Mouse (Mus musculus) CH12.LX (cell line): ENCODE data around the gene Lrrtm4. TPM values are rescaled to one million over a fixed set of nuclear protein-coding genes. Genes with fewer than 3 reads are reported as not detected.

Experiments
- DNase-seq: peaks from one replicate; pipeline ENCODE4 v3.0.0-alpha.2; 2013; ENCODE audit errors: extremely low read depth
- H3K27ac ChIP-seq: 2 replicates; pipeline ENCODE4 v1.5.1; 2012; ENCODE audit warnings: low read depth, mild to moderate bottlenecking, control low read depth, moderate library complexity; ENCODE audit not compliant: insufficient read depth
- H3K27me3 ChIP-seq: replicated peaks from 2 replicates; pipeline ENCODE3; 2012; ENCODE audit warnings: inconsistent platforms
- H3K36me3 ChIP-seq, 2 experiments: replicated peaks in 1 of 2; 2 replicates each; pipeline versions ENCODE3 to v1.6.1; 2012; ENCODE audit warnings: inconsistent platforms in 1 of 2, low read length in 1 of 2, mild to moderate bottlenecking in 1 of 2, mixed read lengths in 1 of 2, moderate library complexity in 1 of 2; ENCODE audit not compliant: control insufficient read depth in 1 of 2, insufficient read depth in 1 of 2
- H3K4me1 ChIP-seq, 2 experiments: 2 replicates each; pipeline ENCODE4 v1.6.1; 2012; ENCODE audit warnings: inconsistent platforms in 1 of 2, moderate library complexity in 1 of 2; ENCODE audit not compliant: insufficient read depth in 2 of 2, control insufficient read depth in 1 of 2
- H3K4me2 ChIP-seq: 2 replicates; pipeline ENCODE4 v1.6.1; 2012; ENCODE audit warnings: low read depth, mild to moderate bottlenecking, control low read depth; ENCODE audit not compliant: poor library complexity, insufficient read depth, severe bottlenecking
- H3K4me3 ChIP-seq, 3 experiments: fragments of 150-350 bp in 1 of 3; sonication (generic) in 1 of 3; replicated peaks in 1 of 3; 2 replicates each; pipeline versions ENCODE3 to v1.5.1; 2011 to 2012; ENCODE audit warnings: low read depth in 2 of 3, low read length in 2 of 3, mild to moderate bottlenecking in 2 of 3, moderate library complexity in 2 of 3, control low read depth in 1 of 3, improper control_type of control experiment in 1 of 3, inconsistent platforms in 1 of 3, mixed read lengths in 1 of 3; ENCODE audit not compliant: poor library complexity in 1 of 3
- H3K79me2 ChIP-seq: replicated peaks from 2 replicates; pipeline ENCODE4 v1.6.1; 2012; ENCODE audit warnings: mild to moderate bottlenecking, moderate library complexity; ENCODE audit not compliant: control insufficient read depth, poor library complexity, insufficient read depth, severe bottlenecking; ENCODE audit errors: extremely low read depth
- H3K9ac ChIP-seq: 2 replicates; pipeline ENCODE4 v1.6.1; 2012; ENCODE audit warnings: low read depth, mild to moderate bottlenecking, control low read depth, moderate library complexity; ENCODE audit not compliant: insufficient read depth
- H3K9me3 ChIP-seq: replicated peaks from 2 replicates; pipeline ENCODE3; 2012; ENCODE audit warnings: low read length, inconsistent platforms, mixed read lengths
- CHD1 ChIP-seq: IDR thresholded peaks from 2 replicates; pipeline ENCODE4 v1.6.1; 2012; ENCODE audit warnings: low read depth, low read length, improper control_type of control experiment, inconsistent platforms
- E2F4 ChIP-seq: IDR thresholded peaks from 2 replicates; pipeline ENCODE4 v1.6.1; 2011; ENCODE audit warnings: low read depth, low read length, improper control_type of control experiment; ENCODE audit not compliant: insufficient replicate concordance
- ELF1 ChIP-seq: IDR thresholded peaks from 2 replicates; pipeline ENCODE4 v1.6.1; 2014; ENCODE audit warnings: low read depth, mild to moderate bottlenecking, inconsistent platforms, low read length, improper control_type of control experiment
- EP300 ChIP-seq: IDR thresholded peaks from 2 replicates; pipeline ENCODE4 v1.6.1; 2011; ENCODE audit warnings: low read length, improper control_type of control experiment
- HCFC1 ChIP-seq: IDR thresholded peaks from 2 replicates; pipeline ENCODE4 v1.6.1; 2012; ENCODE audit warnings: low read depth, mild to moderate bottlenecking, inconsistent platforms, low read length, improper control_type of control experiment
- JUN ChIP-seq: IDR thresholded peaks from 2 replicates; pipeline ENCODE4 v1.6.1; 2011; ENCODE audit warnings: low read depth, mild to moderate bottlenecking, low read length, improper control_type of control experiment, moderate library complexity; ENCODE audit not compliant: insufficient read depth
- KAT2A ChIP-seq: IDR thresholded peaks from 2 replicates; pipeline ENCODE4 v1.6.1; 2012; ENCODE audit warnings: low read length, improper control_type of control experiment, inconsistent platforms; ENCODE audit not compliant: insufficient replicate concordance
- MEF2A ChIP-seq: IDR thresholded peaks from 2 replicates; pipeline ENCODE4 v1.6.1; 2014; ENCODE audit warnings: low read depth, mild to moderate bottlenecking, inconsistent platforms, low read length, improper control_type of control experiment, borderline replicate concordance
- NRF1 ChIP-seq: IDR thresholded peaks from 2 replicates; pipeline ENCODE4 v1.6.1; 2014; ENCODE audit warnings: low read depth, mild to moderate bottlenecking, inconsistent platforms, low read length, improper control_type of control experiment, moderate library complexity
- PAX5 ChIP-seq: IDR thresholded peaks from 2 replicates; pipeline ENCODE4 v1.6.1; 2012; ENCODE audit warnings: low read length, inconsistent platforms, mixed read lengths
- POLR2AphosphoS2 ChIP-seq: IDR thresholded peaks from 2 replicates; pipeline ENCODE4 v1.6.1; 2011; ENCODE audit warnings: low read depth, low read length, improper control_type of control experiment
- RAD21 ChIP-seq: IDR thresholded peaks from 2 replicates; pipeline ENCODE4 v1.6.1; 2011; ENCODE audit warnings: low read depth, mild to moderate bottlenecking, low read length, improper control_type of control experiment, moderate library complexity
- SIN3A ChIP-seq: IDR thresholded peaks from 2 replicates; pipeline ENCODE4 v1.6.1; 2012; ENCODE audit warnings: low read length, improper control_type of control experiment, inconsistent platforms
- TCF12 ChIP-seq: IDR thresholded peaks from 2 replicates; pipeline ENCODE4 v1.6.1; 2014; ENCODE audit warnings: low read depth, mild to moderate bottlenecking, inconsistent platforms, low read length, improper control_type of control experiment
- UBTF ChIP-seq: IDR thresholded peaks from 2 replicates; pipeline ENCODE4 v1.6.1; 2012; ENCODE audit warnings: low read depth, mild to moderate bottlenecking, inconsistent platforms, low read length, improper control_type of control experiment, moderate library complexity
- USF1 ChIP-seq: IDR thresholded peaks from 2 replicates; pipeline ENCODE4 v1.6.1; 2014; ENCODE audit warnings: low read depth, mild to moderate bottlenecking, inconsistent platforms, low read length, improper control_type of control experiment
- ZMIZ1 ChIP-seq: IDR thresholded peaks from 2 replicates; pipeline ENCODE4 v1.6.1; 2012; ENCODE audit warnings: low read depth, mild to moderate bottlenecking, inconsistent platforms, low read length, improper control_type of control experiment
- ZNF384 ChIP-seq: IDR thresholded peaks from 2 replicates; pipeline ENCODE4 v1.6.1; 2012; ENCODE audit warnings: low read depth, low read length, improper control_type of control experiment, inconsistent platforms
- dilution Hi-C: fragments of 300-500 bp; cut with MboI; formaldehyde crosslinking; loops from 2 replicates; pipeline ENCODE4 v1.14.3; 2020; ENCODE audit warnings: low sequenced_read_pairs; ENCODE audit not compliant: extremely low pct_unique_long_range_greater_than_20kb, extremely low pct_ligation_motif_present
- in situ Hi-C: fragments of 300-500 bp; cut with MboI; formaldehyde crosslinking; loops from 3 replicates; pipeline ENCODE4 v1.14.3; 2019; ENCODE audit warnings: low sequenced_read_pairs, low pct_ligation_motif_present, low pct_unique_long_range_greater_than_20kb, mixed read lengths
- polyA plus RNA-seq: library from polyadenylated mRNA; unstranded; fragments of >175 nt; gene quantifications from 2 replicates; pipeline ENCODE4 v1.2.1, GENCODE M21; 2012; ENCODE audit warnings: low read depth; ENCODE audit not compliant: insufficient read length
- total RNA-seq, 2 experiments: library from RNA; depleted of rRNA; stranded (reverse); fragments of 300-350 nt in 1 of 2; fragments of >200 nt in 1 of 2; gene quantifications; 2 replicates each; pipeline ENCODE4 v1.2.3; 2012 to 2014

Gene Lrrtm4
- total and polyA plus RNA-seq, 3 experiments, result not detected

DNA sequence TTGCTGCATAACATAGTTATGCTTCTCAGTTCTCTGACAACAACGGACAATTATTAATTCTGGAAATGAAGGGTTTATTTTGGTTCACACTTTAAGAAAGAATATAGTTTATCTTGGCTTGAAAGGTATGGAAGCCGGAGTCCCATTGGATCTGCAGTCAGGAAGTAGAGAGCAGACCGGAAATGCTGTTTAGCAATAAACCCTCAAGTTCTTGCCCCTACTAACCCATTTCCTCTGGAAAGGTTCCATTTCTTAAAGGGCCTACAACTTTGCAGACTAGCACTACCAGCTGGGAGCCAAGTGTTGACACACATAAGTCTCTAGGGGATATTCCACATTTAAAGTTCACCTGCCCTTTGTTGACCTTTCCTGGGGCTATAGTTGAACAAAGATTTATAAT is 309.7 kb downstream of the Lrrtm4 start:
- DNase-seq, result no peak
- Histone ChIP-seq H3K27ac (no peak overlapping the region), H3K79me2 (no peaks in the 10 kb centered on the region)
- dilution Hi-C loops (no loop called here), in situ Hi-C loops (no loop called here)
- TF ChIP-seq POLR2AphosphoS2 (no peak), SIN3A (no peak), HCFC1 (no peak), TCF12 (no peak), PAX5 (no peak), E2F4 (no peak), JUN (no peak), UBTF (no peak)
- TF ChIP-seq, all 38 proteins: peak for 0
- Histone ChIP-seq H3K27me3 (no peaks in the 10 kb centered on the region), H3K9me3 (peaks cover 20% of the 10 kb centered on the region), H3K4me2 (no peak overlapping the region), H3K36me3 (no peaks in the 10 kb centered on the region), H3K4me3 (no peak overlapping the region), H3K9ac (no peak overlapping the region), H3K4me1 (no peaks in the 10 kb centered on the region)

- no peak for DNase-seq
- no peaks in the 10 kb centered on the region for H3K27me3 ChIP-seq
- TF ChIP-seq POLR2AphosphoS2 (no peak), UBTF (no peak), NRF1 (no peak), ZNF384 (no peak), CHD1 (no peak), ZMIZ1 (no peak), RAD21 (no peak), USF1 (no peak), ELF1 (no peak), KAT2A (no peak), MEF2A (no peak), EP300 (no peak)
- dilution Hi-C loops, result no loop called here
- H3K9me3 ChIP-seq, result peaks cover 16% of the 10 kb centered on the region
- no peak overlapping the region for H3K4me3 ChIP-seq
- H3K79me2 ChIP-seq, result no peaks in the 10 kb centered on the region
- H3K9ac ChIP-seq, result no peak overlapping the region
- H3K27ac ChIP-seq, result no peak overlapping the region
- in situ Hi-C loops, result no loop called here
- no peak overlapping the region for H3K4me2 ChIP-seq
- H3K36me3 ChIP-seq, result no peaks in the 10 kb centered on the region
- H3K4me1 ChIP-seq, result no peaks in the 10 kb centered on the region
These were observed 313.1 kb downstream of the Lrrtm4 start for GRCm38 (mm10) chr6:80331751-80332150.
